Mouse (Mus musculus) T-helper 1 cell (primary cell): ENCODE data around the gene Oas2.

Experiments
- in situ Hi-C: fragments of 300-600 bp; cut with MboI, MseI; formaldehyde crosslinking; loops from one replicate; pipeline ENCODE4 v1.15.1; 2025; ENCODE audit warnings: high pct_unique_total_duplicates

The Oas2 gene

GRCm38 (mm10) chr5:120696865-120697264 is 52.8 kb downstream of the Oas2 start:
- in situ Hi-C loops, result no loop called here

GRCm38 (mm10) chr5:120696057-120696743 is 53.5 kb downstream of the Oas2 start:
- in situ Hi-C loops, result no loop called here

- in situ Hi-C loops, result no loop called here
Measured at GRCm38 (mm10) chr5:120694695-120695074, 55.0 kb downstream of the Oas2 start.

GRCm38 (mm10) chr5:120693931-120694694 is 55.5 kb downstream of the Oas2 start:
- in situ Hi-C loops, result no loop called here

- in situ Hi-C loops, result no loop called here
Measured at GRCm38 (mm10) chr5:120692034-120692433, 57.6 kb downstream of the Oas2 start.

GRCm38 (mm10) chr5:120690417-120690816 is 59.2 kb downstream of the Oas2 start:
- in situ Hi-C loops, result no loop called here

- in situ Hi-C loops, result no loop called here
Measured at GRCm38 (mm10) chr5:120688434-120688833, 61.2 kb downstream of the Oas2 start.

GRCm38 (mm10) chr5:120687897-120688296 is 61.8 kb downstream of the Oas2 start:
- in situ Hi-C loops, result no loop called here

- in situ Hi-C loops, result no loop called here
Measured at GRCm38 (mm10) chr5:120687484-120687851, 62.2 kb downstream of the Oas2 start.

GRCm38 (mm10) chr5:120686749-120687483 is 62.7 kb downstream of the Oas2 start:
- in situ Hi-C loops, result no loop called here

GRCm38 (mm10) chr5:120685678-120686077 is 64.0 kb downstream of the Oas2 start:
- in situ Hi-C loops, result no loop called here

GRCm38 (mm10) chr5:120682982-120683771 is 66.5 kb downstream of the Oas2 start:
- in situ Hi-C loops, result no loop called here

- in situ Hi-C loops, result no loop called here
Measured at GRCm38 (mm10) chr5:120680918-120681317, 68.7 kb downstream of the Oas2 start.
